Mouse (Mus musculus) liver, embryonic 16.5 days (tissue): ENCODE measurements around the gene Oit3. TPM values are rescaled to one million over a fixed set of nuclear protein-coding genes. Genes with fewer than 3 reads are reported as not detected.
A peak's percentile ranks its signal among the peaks of the same experiment; 100 is the strongest.

Source experiments
- ATAC-seq: fragments of 200-750 bp; cut with Nextera tagmentation; 2 replicates; pipeline ENCODE4 v1.8.0; 2017; ENCODE audit warnings: low read depth, mild to moderate bottlenecking, moderate number of reproducible peaks, moderate library complexity
- H3K27ac ChIP-seq: fragments of 300-500 bp; sonication (generic); 2 replicates; pipeline ENCODE4 v1.5.1; 2014; ENCODE audit warnings: mild to moderate bottlenecking, low read length
- H3K27me3 ChIP-seq: fragments of 300-500 bp; sonication (generic); 2 replicates; pipeline ENCODE4 v1.6.1; 2014; ENCODE audit warnings: low read depth, low read length, mixed read lengths; ENCODE audit not compliant: control insufficient read depth, insufficient read depth
- H3K36me3 ChIP-seq: fragments of 300-500 bp; sonication (generic); 2 replicates; pipeline ENCODE4 v1.6.1; 2014; ENCODE audit warnings: mild to moderate bottlenecking; ENCODE audit not compliant: control insufficient read depth, insufficient read depth
- H3K4me1 ChIP-seq: fragments of 300-500 bp; sonication (generic); 2 replicates; pipeline ENCODE4 v1.6.1; 2014; ENCODE audit warnings: low read depth, low read length, mixed read lengths; ENCODE audit not compliant: control insufficient read depth
- H3K4me2 ChIP-seq: fragments of 300-500 bp; sonication (generic); 2 replicates; pipeline ENCODE4 v1.6.1; 2014; ENCODE audit warnings: low read depth, low read length, mixed read lengths
- H3K4me3 ChIP-seq: fragments of 300-500 bp; sonication (generic); 2 replicates; pipeline ENCODE4 v1.5.1; 2014; ENCODE audit warnings: low read depth, mild to moderate bottlenecking, low read length
- H3K9ac ChIP-seq: fragments of 300-500 bp; sonication (generic); 2 replicates; pipeline ENCODE4 v1.6.1; 2014; ENCODE audit warnings: low read depth, low read length
- H3K9me3 ChIP-seq: fragments of 300-500 bp; sonication (generic); replicated peaks from 2 replicates; pipeline ENCODE4 v1.6.1; 2016; ENCODE audit warnings: low read length; ENCODE audit not compliant: control insufficient read depth
- WGBS: fragments of 180-500 bp; shearing (Covaris S2); extraction: QIAGEN DNeasy Blood & Tissue Kit; methylation state at CpG from one replicate; pipeline ENCODE4 v1.1.7; 2014; ENCODE audit not compliant: insufficient replicate concordance; 5-methylcytosine and 5-hydroxymethylcytosine counted together
- polyA plus RNA-seq: library from polyadenylated mRNA; unstranded; fragments of >200 nt; fragmentation: Nextera tagmentation; extraction: Ambion mirVana; gene quantifications from 2 replicates; pipeline ENCODE4 v1.2.1, GENCODE M21; 2015

Oit3 gene
- polyA plus RNA-seq, 1 experiment from 2014 or later: 21.0 TPM

GRCm38 (mm10) chr10:59443212-59443611 lies 1.6 kb upstream of the Oit3 start:
- H3K36me3 ChIP-seq: no peaks in the 10 kb centered on the region
- no peak overlapping the region for H3K27ac ChIP-seq
- no peaks in the 10 kb centered on the region for H3K27me3 ChIP-seq
- WGBS: 9% methylated on average over 7 of the region's 7 CpGs
- no peak overlapping the region for H3K9ac ChIP-seq
- H3K9me3 ChIP-seq: no peaks in the 10 kb centered on the region
- peak; percentile 65 for ATAC-seq
- H3K4me2 ChIP-seq: no peak overlapping the region
- H3K4me3 ChIP-seq: no peak overlapping the region
- H3K4me1 ChIP-seq: no peaks in the 10 kb centered on the region; the same call in none of the 2 replicates

GRCm38 (mm10) chr10:59440177-59440576 lies 1.4 kb downstream of the Oit3 start:
- ATAC-seq: no peak
- Histone ChIP-seq H3K27me3 (no peaks in the 10 kb centered on the region), H3K9ac (no peak overlapping the region), H3K4me1 (no peaks in the 10 kb centered on the region; the same call in none of the 2 replicates), H3K4me3 (no peak overlapping the region), H3K36me3 (no peaks in the 10 kb centered on the region), H3K9me3 (no peaks in the 10 kb centered on the region), H3K4me2 (no peak overlapping the region), H3K27ac (no peak overlapping the region)
- WGBS: 38% methylated on average over 6 of the region's 6 CpGs

- Histone ChIP-seq H3K4me1 (no peaks in the 10 kb centered on the region; the same call in none of the 2 replicates), H3K4me3 (no peak overlapping the region), H3K4me2 (no peak overlapping the region), H3K36me3 (no peaks in the 10 kb centered on the region), H3K9ac (no peak overlapping the region), H3K9me3 (no peaks in the 10 kb centered on the region), H3K27ac (no peak overlapping the region), H3K27me3 (no peaks in the 10 kb centered on the region)
- WGBS: 42% methylated on average over 5 of the region's 5 CpGs
- ATAC-seq: no peak
Measured at GRCm38 (mm10) chr10:59439508-59439931, 2.1 kb downstream of the Oit3 start.

GRCm38 (mm10) chr10:59438651-59439050 lies 2.9 kb downstream of the Oit3 start:
- H3K4me1 ChIP-seq: no peaks in the 10 kb centered on the region
- WGBS: 76% methylated on average over 12 of the region's 12 CpGs
- H3K27me3 ChIP-seq: no peaks in the 10 kb centered on the region
- H3K4me2 ChIP-seq: no peak overlapping the region
- no peak overlapping the region for H3K27ac ChIP-seq
- no peak overlapping the region for H3K4me3 ChIP-seq
- no peak overlapping the region for H3K9ac ChIP-seq
- no peaks in the 10 kb centered on the region for H3K36me3 ChIP-seq
- H3K9me3 ChIP-seq: no peaks in the 10 kb centered on the region
- no peak for ATAC-seq

- Histone ChIP-seq H3K9ac (no peak overlapping the region), H3K27ac (no peak overlapping the region), H3K9me3 (no peaks in the 10 kb centered on the region), H3K36me3 (no peaks in the 10 kb centered on the region), H3K4me2 (no peak overlapping the region), H3K27me3 (no peaks in the 10 kb centered on the region), H3K4me3 (no peak overlapping the region), H3K4me1 (no peaks in the 10 kb centered on the region)
- WGBS: 81% methylated on average over 18 of the region's 18 CpGs
- no peak for ATAC-seq
Measured at GRCm38 (mm10) chr10:59435746-59436145, 5.8 kb downstream of the Oit3 start.

GRCm38 (mm10) chr10:59430701-59431218 lies 10.8 kb downstream of the Oit3 start:
- Histone ChIP-seq H3K4me1 (no peaks in the 10 kb centered on the region), H3K36me3 (no peaks in the 10 kb centered on the region), H3K9ac (no peak overlapping the region), H3K4me2 (no peak overlapping the region), H3K27me3 (no peaks in the 10 kb centered on the region), H3K27ac (no peak overlapping the region), H3K9me3 (no peaks in the 10 kb centered on the region), H3K4me3 (no peak overlapping the region)
- 6% methylated on average over 6 of the region's 6 CpGs for WGBS
- peak; percentile 50; the same call in 1 of the 2 replicates for ATAC-seq

- no peak for ATAC-seq
- Histone ChIP-seq H3K9ac (no peak overlapping the region), H3K4me1 (no peaks in the 10 kb centered on the region), H3K4me3 (no peak overlapping the region), H3K27ac (no peak overlapping the region), H3K4me2 (no peak overlapping the region), H3K27me3 (no peaks in the 10 kb centered on the region), H3K9me3 (no peaks in the 10 kb centered on the region), H3K36me3 (no peaks in the 10 kb centered on the region)
- 58% methylated on average over 16 of the region's 16 CpGs for WGBS
Measured at GRCm38 (mm10) chr10:59429448-59430135, 12.0 kb downstream of the Oit3 start.

GRCm38 (mm10) chr10:59426371-59426770 lies 15.2 kb downstream of the Oit3 start:
- Histone ChIP-seq H3K4me1 (no peaks in the 10 kb centered on the region), H3K27me3 (no peaks in the 10 kb centered on the region), H3K4me2 (no peak overlapping the region), H3K9me3 (no peaks in the 10 kb centered on the region), H3K27ac (no peak overlapping the region), H3K36me3 (no peaks in the 10 kb centered on the region), H3K4me3 (no peak overlapping the region), H3K9ac (no peak overlapping the region)
- ATAC-seq: no peak
- 67% methylated on average over 4 of the region's 4 CpGs for WGBS

- H3K9me3 ChIP-seq: no peaks in the 10 kb centered on the region
- H3K27ac ChIP-seq: no peak overlapping the region
- WGBS: 71% methylated on average over 7 of the region's 7 CpGs
- no peak overlapping the region for H3K4me2 ChIP-seq
- H3K36me3 ChIP-seq: no peaks in the 10 kb centered on the region
- no peaks in the 10 kb centered on the region for H3K4me1 ChIP-seq
- no peak overlapping the region for H3K4me3 ChIP-seq
- no peaks in the 10 kb centered on the region for H3K27me3 ChIP-seq
- no peak overlapping the region for H3K9ac ChIP-seq
- no peak for ATAC-seq
Measured at GRCm38 (mm10) chr10:59425369-59425768, 16.2 kb downstream of the Oit3 start.
